Mouse (Mus musculus) right cerebral cortex, postnatal 10 days (tissue): ENCODE data around the gene Tnn.

Experiments used
- DNase-seq, 2 experiments: peaks; one replicate each; pipeline ENCODE4 v3.0.0; 2021; ENCODE audit warnings: low spot score in 2 of 2

The Tnn gene

GRCm38 (mm10) chr1:160153480-160153879 is at the start of gene Tnn:
Gene Tnn, minus strand, starts transcription at chr1:160153580.
- no peak for DNase-seq

GRCm38 (mm10) chr1:160195337-160195663 is 41.9 kb upstream of the Tnn start:
- no peak for DNase-seq

GRCm38 (mm10) chr1:160194529-160195336 is 41.4 kb upstream of the Tnn start, which contains the start of gene Mrps14:
Gene Mrps14, plus strand, starts transcription at chr1:160195215.
- peak; percentile 99 for DNase-seq

- DNase-seq, result peak; percentile 74 to 81
These were observed 31.1 kb upstream of the Tnn start for GRCm38 (mm10) chr1:160184506-160184905.

- DNase-seq, result no peak
These were observed 27.8 kb upstream of the Tnn start for GRCm38 (mm10) chr1:160181216-160181615.

GRCm38 (mm10) chr1:160176903-160177302 is 23.5 kb upstream of the Tnn start:
- DNase-seq, result no peak

GRCm38 (mm10) chr1:160166600-160166999 is 13.2 kb upstream of the Tnn start:
- no peak for DNase-seq

- no peak for DNase-seq
These were observed 4.8 kb upstream of the Tnn start for GRCm38 (mm10) chr1:160158190-160158589.

GRCm38 (mm10) chr1:160150726-160151125 is 2.7 kb downstream of the Tnn start:
- DNase-seq, result no peak

- DNase-seq, result peak; percentile 62 to 69
These were observed 4.0 kb downstream of the Tnn start for GRCm38 (mm10) chr1:160149291-160149906.

GRCm38 (mm10) chr1:160147274-160147673 is 6.1 kb downstream of the Tnn start:
- DNase-seq, result no peak

GRCm38 (mm10) chr1:160145606-160146005 is 7.8 kb downstream of the Tnn start:
- no peak for DNase-seq

GRCm38 (mm10) chr1:160144343-160144742 is 9.0 kb downstream of the Tnn start:
- DNase-seq, result no peak

GRCm38 (mm10) chr1:160136362-160136890 is 17.0 kb downstream of the Tnn start:
- no peak for DNase-seq

- no peak for DNase-seq
These were observed 19.8 kb downstream of the Tnn start for GRCm38 (mm10) chr1:160133464-160134079.

- DNase-seq, result no peak
These were observed 29.4 kb downstream of the Tnn start for GRCm38 (mm10) chr1:160123957-160124356.

GRCm38 (mm10) chr1:160108604-160109003 is 44.8 kb downstream of the Tnn start:
- no peak for DNase-seq

GRCm38 (mm10) chr1:160105426-160105825 is 48.0 kb downstream of the Tnn start:
- DNase-seq, result no peak

GRCm38 (mm10) chr1:160100996-160101395 is 52.4 kb downstream of the Tnn start:
- DNase-seq, result peak in 1 of 2 experiments; percentile 39

- DNase-seq, result no peak
These were observed 53.6 kb downstream of the Tnn start for GRCm38 (mm10) chr1:160099659-160100302.

GRCm38 (mm10) chr1:160086651-160087050 is 66.7 kb downstream of the Tnn start:
- DNase-seq, result no peak

GRCm38 (mm10) chr1:160084239-160084638 is 69.1 kb downstream of the Tnn start:
- DNase-seq, result no peak
